Mouse (Mus musculus) common myeloid progenitor, adult 5-6 weeks (primary cell): ENCODE data around the gene Endog. TPM values are rescaled to one million over a fixed set of nuclear protein-coding genes. Genes with fewer than 3 reads are reported as not detected.

Experiments used
- ATAC-seq: replicated peaks from 2 replicates; pipeline ENCODE4 v1.8.0; 2016; ENCODE audit warnings: low read depth, mild to moderate bottlenecking, moderate TSS enrichment, inconsistent platforms; ENCODE audit not compliant: poor library complexity, severe bottlenecking
- total RNA-seq: library from RNA; stranded (forward); fragments of 200-1000, 187-1606 nt; gene quantifications from 2 replicates; pipeline ENCODE4 v1.2.3, GENCODE M21; 2017

Gene Endog
- total RNA-seq, 1 experiment from 2014 or later = 5.8 TPM

- ATAC-seq = peak; percentile 94
These were observed 34.5 kb downstream of the Endog start, which contains the start of gene Kyat1 for GRCm38 (mm10) chr2:30205629-30206357. Gene Kyat1 (minus strand): TSS chr2:30205847.

- ATAC-seq = no peak
These were observed 36.1 kb downstream of the Endog start for GRCm38 (mm10) chr2:30207401-30207800.

DNA sequence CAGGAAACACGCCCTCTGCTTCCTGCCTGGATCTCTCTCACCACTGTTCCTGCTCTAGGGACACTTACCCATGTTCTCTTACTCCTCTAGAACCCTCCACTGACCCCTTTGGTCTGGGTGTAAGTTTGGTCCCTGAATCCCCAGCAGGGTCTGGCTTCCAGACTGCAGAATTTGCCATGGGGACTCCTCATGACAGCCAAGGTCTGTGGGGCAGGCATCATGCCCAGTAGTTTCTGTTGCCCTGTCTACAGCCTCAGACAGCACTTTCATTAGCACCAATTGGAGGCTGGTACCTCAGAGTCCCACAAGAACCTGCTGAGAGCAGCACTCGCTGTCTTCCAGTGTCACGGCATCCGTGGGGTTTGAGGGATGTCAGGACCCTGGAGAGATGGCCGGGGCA lies 36.6 kb downstream of the Endog start:
- no peak for ATAC-seq

- no peak for ATAC-seq
These were observed 40.3 kb downstream of the Endog start for GRCm38 (mm10) chr2:30211408-30212168.

GRCm38 (mm10) chr2:30212169-30212545 lies 40.9 kb downstream of the Endog start:
- ATAC-seq = no peak

DNA sequence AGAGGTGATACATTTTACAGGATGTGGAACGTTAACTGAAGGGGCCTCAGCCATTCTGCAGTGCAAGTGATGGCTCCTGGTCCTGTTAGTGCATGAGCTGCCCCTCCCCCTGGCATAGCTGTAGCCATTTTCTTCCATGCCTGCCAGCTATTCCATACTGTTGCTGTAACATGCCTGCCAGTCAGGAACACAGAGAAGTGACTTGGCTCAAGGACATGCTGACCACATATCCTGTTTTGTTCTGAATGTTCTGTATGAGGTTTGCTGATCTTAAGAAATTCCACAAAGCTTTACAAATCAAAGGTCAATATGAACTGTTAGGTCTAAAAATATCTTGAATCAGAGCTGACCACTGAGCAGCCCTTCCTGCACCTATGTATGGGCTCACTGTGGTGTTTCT lies 41.7 kb downstream of the Endog start:
- no peak for ATAC-seq

- ATAC-seq = no peak
These were observed 43.5 kb downstream of the Endog start for GRCm38 (mm10) chr2:30214745-30215144.

DNA sequence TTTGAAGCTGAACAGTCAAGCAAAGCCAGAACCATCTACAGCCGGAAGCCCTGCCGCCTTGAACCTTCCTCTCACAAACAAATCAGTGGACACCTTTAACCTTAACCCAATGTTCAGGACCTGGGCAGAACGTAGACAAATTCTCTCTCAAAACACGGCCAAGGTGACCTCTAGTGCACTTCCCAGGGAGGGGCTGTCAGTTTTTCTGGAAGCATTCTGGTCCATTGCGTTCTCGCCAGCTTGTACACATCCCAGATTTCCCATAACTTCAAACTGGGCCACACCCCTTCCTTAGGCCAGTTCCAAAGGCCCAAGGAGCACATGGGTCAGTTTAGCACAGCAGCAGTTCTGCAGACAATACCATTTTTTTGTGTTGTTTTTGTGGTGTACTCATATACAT lies 44.2 kb downstream of the Endog start:
- no peak for ATAC-seq

GRCm38 (mm10) chr2:30216293-30216692 lies 45.0 kb downstream of the Endog start:
- no peak for ATAC-seq

Other genes with a start within 250 kb of the Endog start
- gene Gle1, start 236.1 kb upstream of the Endog start, total RNA-seq = 71.3 and 85.0 TPM in 2 replicates
- gene Sptan1, start 205.9 kb upstream of the Endog start, total RNA-seq = 84.1 and 89.2 TPM in 2 replicates
- gene Wdr34, start 122.6 kb upstream of the Endog start, total RNA-seq = 11.5 and 15.6 TPM in 2 replicates
- gene Set, start 114.1 kb upstream of the Endog start, total RNA-seq = 1,475 and 1,487 TPM in 2 replicates
- gene Pkn3, start 93.8 kb upstream of the Endog start, total RNA-seq = 11.8 and 22.9 TPM in 2 replicates
- 8.0 and 11.4 TPM in 2 replicates for gene Zdhhc12, start 77.8 kb upstream of the Endog start, total RNA-seq
- 11.8 and 17.4 TPM in 2 replicates for gene Zer1, start 46.9 kb upstream of the Endog start, total RNA-seq
- gene Tbc1d13, start 37.7 kb upstream of the Endog start, total RNA-seq = 30.2 and 49.2 TPM in 2 replicates
- gene Spout1, start 7.0 kb downstream of the Endog start, total RNA-seq = 29.8 and 38.4 TPM in 2 replicates
- 4.5 and 13.5 TPM in 2 replicates for gene Kyat1, start 34.4 kb downstream of the Endog start, total RNA-seq
- 3.9 and 11.0 TPM in 2 replicates for gene Lrrc8a, start 66.2 kb downstream of the Endog start, total RNA-seq
- 5.3 TPM in 1 of 2 replicates, not detected in the other for gene Gm28035, start 69.1 kb downstream of the Endog start, total RNA-seq
- 3.1 TPM in 1 of 2 replicates, not detected in the other for gene Phyhd1, start 94.7 kb downstream of the Endog start, total RNA-seq
- not detected in 2 replicates for gene Gm28038, start 109.5 kb downstream of the Endog start, total RNA-seq
- 9.7 and 12.1 TPM in 2 replicates for gene Dolk, start 114.8 kb downstream of the Endog start, total RNA-seq
- 30.9 and 31.6 TPM in 2 replicates for gene Nup188, start 114.9 kb downstream of the Endog start, total RNA-seq
- gene Sh3glb2, start 187.8 kb downstream of the Endog start, total RNA-seq = 15.1 and 31.5 TPM in 2 replicates
- gene Miga2, start 192.7 kb downstream of the Endog start, total RNA-seq = 9.1 and 15.0 TPM in 2 replicates
- 33.9 and 35.7 TPM in 2 replicates for gene Dolpp1, start 220.8 kb downstream of the Endog start, total RNA-seq
- 17.1 and 17.3 TPM in 2 replicates for gene Crat, start 244.3 kb downstream of the Endog start, total RNA-seq
- 46.4 and 76.0 TPM in 2 replicates for gene Ptpa, start 244.5 kb downstream of the Endog start, total RNA-seq